Comparison of ENCODE assay signal across 17 mouse cellular contexts in genomic region chr4:62367586-62367985, GRCm38 (mm10). TPM values are rescaled to one million over a fixed set of nuclear protein-coding genes. Genes with fewer than 3 reads are reported as not detected.
DNase-seq lines count a peak whose midpoint lies in the region; ATAC-seq and TF ChIP-seq lines count a peak whose summit lies in the region.
"Had no signal": no experiment of that assay in that cellular context is flagged by ENCODE, and none has a peak within 500 bp of the region (broad histone marks: within the 10 kb centered on the region; RNA-seq: fewer than 3 reads in every experiment).

No protein-coding gene starts in this region.

- H3K36me3 ChIP-seq in liver, embryonic 11.5 days (ENCODE audit: control insufficient read depth, insufficient read depth, low read length), result no peaks in the 10 kb centered on the region
- H3K36me3 ChIP-seq in hindbrain, embryonic 16.5 days (ENCODE audit: control insufficient read depth, insufficient read depth, low read length), result no peaks in the 10 kb centered on the region
- H3K36me3 ChIP-seq: embryonic facial prominence, embryonic 13.5 days; heart, embryonic 13.5 days; limb, embryonic 13.5 days; midbrain, embryonic 13.5 days; neural tube, embryonic 12.5 days had no signal

- H3K9me3 ChIP-seq in liver, embryonic 11.5 days (ENCODE audit: control insufficient read depth, low read length), result no peaks in the 10 kb centered on the region
- no peaks in the 10 kb centered on the region for H3K9me3 ChIP-seq in hindbrain, embryonic 16.5 days (ENCODE audit: control insufficient read depth, low read length)
- H3K9me3 ChIP-seq: embryonic facial prominence, embryonic 13.5 days; forebrain, embryonic 12.5 days; heart, embryonic 13.5 days; limb, embryonic 13.5 days; midbrain, embryonic 13.5 days; neural tube, embryonic 12.5 days had no signal

- no peak for DNase-seq in layer of hippocampus, adult 2 months (ENCODE audit: low spot score in 2 of 2)
- no peak for DNase-seq in layer of hippocampus, adult 18-20 months (ENCODE audit: low spot score in 2 of 2)
- DNase-seq in Patski (ENCODE audit: low read depth, low spot score), result no peak
- DNase-seq in liver, embryonic 11.5 days (ENCODE audit: low spot score), result no peak
- no peak for DNase-seq in adrenal gland, postnatal 14 days
- no peak for DNase-seq in adrenal gland, adult 18-20 months (ENCODE audit: low spot score in 2 of 2)
- DNase-seq: cerebellum, adult 9-11 months; right cerebral cortex, postnatal 14 days had no signal

- H3K4me3 ChIP-seq in layer of hippocampus, adult 2 months, result no peak overlapping the region
- no peak overlapping the region for H3K4me3 ChIP-seq in liver, embryonic 11.5 days (ENCODE audit: low read depth, low read length)
- no peak overlapping the region for H3K4me3 ChIP-seq in hindbrain, embryonic 16.5 days (ENCODE audit: low read length)
- H3K4me3 ChIP-seq: embryonic facial prominence, embryonic 13.5 days; forebrain, embryonic 12.5 days; heart, embryonic 13.5 days; limb, embryonic 13.5 days; midbrain, embryonic 13.5 days; neural tube, embryonic 12.5 days had no signal

- no peak for TF ChIP-seq CTCF in layer of hippocampus, adult 2 months (conservative IDR thresholded peaks at IDR 0.05)
- TF ChIP-seq CTCF in Patski (IDR thresholded peaks at IDR 0.05), result no peak

- in situ Hi-C loops in Patski (cut with MboI; ENCODE audit: low pct_unique_long_range_greater_than_20kb), result no loop called here

- 77% methylated on average over 6 of the region's 6 CpGs for WGBS in liver, embryonic 11.5 days
- WGBS in hindbrain, embryonic 16.5 days, result 92% methylated on average over 6 of the region's 6 CpGs

- peaks cover 58% of the 10 kb centered on the region for H3K4me1 ChIP-seq in liver, embryonic 11.5 days (replicated peaks; ENCODE audit: control insufficient read depth, insufficient read depth, low read length)
- no peaks in the 10 kb centered on the region for H3K4me1 ChIP-seq in hindbrain, embryonic 16.5 days (ENCODE audit: control insufficient read depth, insufficient read depth, low read depth, low read length)
- H3K4me1 ChIP-seq: embryonic facial prominence, embryonic 13.5 days; forebrain, embryonic 12.5 days; limb, embryonic 13.5 days; midbrain, embryonic 13.5 days; neural tube, embryonic 12.5 days had no signal

- H3K27me3 ChIP-seq in Patski, result no peaks in the 10 kb centered on the region
- no peaks in the 10 kb centered on the region for H3K27me3 ChIP-seq in liver, embryonic 11.5 days (replicated peaks; ENCODE audit: control insufficient read depth, insufficient read depth, low read length)
- H3K27me3 ChIP-seq in hindbrain, embryonic 16.5 days (replicated peaks; ENCODE audit: control insufficient read depth, insufficient read depth, low read length), result no peaks in the 10 kb centered on the region
- H3K27me3 ChIP-seq: embryonic facial prominence, embryonic 13.5 days; forebrain, embryonic 12.5 days; heart, embryonic 13.5 days; limb, embryonic 13.5 days; midbrain, embryonic 13.5 days; neural tube, embryonic 12.5 days had no signal

- no peak overlapping the region for H3K9ac ChIP-seq in liver, embryonic 11.5 days (ENCODE audit: low read depth, low read length)
- no peak overlapping the region for H3K9ac ChIP-seq in hindbrain, embryonic 16.5 days (ENCODE audit: low read depth, low read length)
- H3K9ac ChIP-seq: embryonic facial prominence, embryonic 13.5 days; forebrain, embryonic 12.5 days; heart, embryonic 13.5 days; limb, embryonic 13.5 days; midbrain, embryonic 13.5 days; neural tube, embryonic 12.5 days had no signal

- POLR2A ChIA-PET in Patski (lab: Charles Lee), result no interaction called here

- CTCF ChIA-PET in Patski (lab: Charles Lee), result interaction anchor here (0.7 kb wide), 1 partner anchor 30 kb away, joined by 3 read pairs; no protein-coding TSS in a partner anchor

- peak; percentile 44 for ATAC-seq in Patski
- no peak for ATAC-seq in liver, embryonic 11.5 days (replicated peaks; ENCODE audit: low FRiP score)
- ATAC-seq in megakaryocyte progenitor cell, adult 5-6 weeks (replicated peaks; ENCODE audit: poor library complexity), result peak; percentile 77
- no peak for ATAC-seq in hindbrain, embryonic 16.5 days
- ATAC-seq: midbrain, embryonic 13.5 days had no signal

- H3K4me2 ChIP-seq in liver, embryonic 11.5 days, result peak overlapping the region; percentile 20; the same call in 1 of the 2 replicates
- no peak overlapping the region for H3K4me2 ChIP-seq in hindbrain, embryonic 16.5 days (ENCODE audit: low read length)
- H3K4me2 ChIP-seq: embryonic facial prominence, embryonic 13.5 days; forebrain, embryonic 12.5 days; heart, embryonic 13.5 days; limb, embryonic 13.5 days; midbrain, embryonic 13.5 days; neural tube, embryonic 12.5 days had no signal

- H3K27ac ChIP-seq in layer of hippocampus, adult 2 months, result 0 out of 2 replicates have a peak overlapping the region, but pooled peaks have one; percentile 4
- 0 out of 2 replicates have a peak overlapping the region, but pooled peaks have one; percentile 38 for H3K27ac ChIP-seq in liver, embryonic 11.5 days (ENCODE audit: low read depth, low read length)
- H3K27ac ChIP-seq in hindbrain, embryonic 16.5 days (ENCODE audit: low read depth, low read length), result no peak overlapping the region
- H3K27ac ChIP-seq: embryonic facial prominence, embryonic 13.5 days; forebrain, embryonic 12.5 days; heart, embryonic 13.5 days; kidney, postnatal 0 days; limb, embryonic 13.5 days; midbrain, embryonic 13.5 days; neural tube, embryonic 12.5 days had no signal

RNA-seq across cellular contexts. Expression of gene Slc31a1, which starts 7.1 kb away (rescaled TPM):
- 10 to 100 TPM; 11.7 to 11.9 TPM for total RNA-seq in layer of hippocampus, adult 2 months (2021)
- total RNA-seq in layer of hippocampus, adult 18-20 months (2021), result 10 to 100 TPM; 10.5 to 11.2 TPM
- polyA plus RNA-seq in Patski (2021), result 36.8 TPM
- polyA plus RNA-seq in liver, embryonic 11.5 days (2014; fragmentation: Nextera tagmentation; extraction: Ambion mirVana), result 48.6 and 56.8 TPM in 2 replicates
- total RNA-seq in megakaryocyte progenitor cell, adult 5-6 weeks (2015), result 19.3 and 22.3 TPM in 2 replicates
- total RNA-seq in megakaryocyte progenitor cell, adult 5-6 weeks (2017), result 18.4 and 18.9 TPM in 2 replicates
- polyA plus RNA-seq in hindbrain, embryonic 16.5 days (2015; fragmentation: Nextera tagmentation; extraction: Ambion mirVana), result 50.0 and 51.1 TPM in 2 replicates
- total RNA-seq in adrenal gland, postnatal 14 days (2021), result 57.8 and 58.8 TPM in 2 replicates
- total RNA-seq in adrenal gland, adult 18-20 months (2021), result 10 to 100 TPM; 49.1 to 50.2 TPM

RNA-seq across cellular contexts. Expression of gene Fkbp15, which starts 7.2 kb away (rescaled TPM):
- 10 to 100 TPM; 41.1 to 43.4 TPM for total RNA-seq in layer of hippocampus, adult 2 months (2021)
- total RNA-seq in layer of hippocampus, adult 18-20 months (2021), result 10 to 100 TPM; 38.2 to 38.4 TPM
- 22.5 TPM for polyA plus RNA-seq in Patski (2021)
- 26.9 and 29.9 TPM in 2 replicates for polyA plus RNA-seq in liver, embryonic 11.5 days (2014; fragmentation: Nextera tagmentation; extraction: Ambion mirVana)
- total RNA-seq in megakaryocyte progenitor cell, adult 5-6 weeks (2015), result 22.1 and 24.8 TPM in 2 replicates
- 41.4 and 49.9 TPM in 2 replicates for total RNA-seq in megakaryocyte progenitor cell, adult 5-6 weeks (2017)
- polyA plus RNA-seq in hindbrain, embryonic 16.5 days (2015; fragmentation: Nextera tagmentation; extraction: Ambion mirVana), result 22.9 and 24.6 TPM in 2 replicates
- 33.5 and 35.6 TPM in 2 replicates for total RNA-seq in adrenal gland, postnatal 14 days (2021)
- 10 to 100 TPM; 31.4 to 32.1 TPM for total RNA-seq in adrenal gland, adult 18-20 months (2021)

RNA-seq across cellular contexts. Expression of gene Cdc26, which starts 40.9 kb away (rescaled TPM):
- 10 to 100 TPM; 49.0 to 51.3 TPM for total RNA-seq in layer of hippocampus, adult 2 months (2021)
- 10 to 100 TPM; 48.0 to 48.8 TPM for total RNA-seq in layer of hippocampus, adult 18-20 months (2021)
- 32.2 TPM for polyA plus RNA-seq in Patski (2021)
- 155 and 156 TPM in 2 replicates for polyA plus RNA-seq in liver, embryonic 11.5 days (2014; fragmentation: Nextera tagmentation; extraction: Ambion mirVana)
- 166 and 206 TPM in 2 replicates for total RNA-seq in megakaryocyte progenitor cell, adult 5-6 weeks (2015)
- 134 and 150 TPM in 2 replicates for total RNA-seq in megakaryocyte progenitor cell, adult 5-6 weeks (2017)
- 71.0 and 72.2 TPM in 2 replicates for polyA plus RNA-seq in hindbrain, embryonic 16.5 days (2015; fragmentation: Nextera tagmentation; extraction: Ambion mirVana)
- 67.1 and 70.0 TPM in 2 replicates for total RNA-seq in adrenal gland, postnatal 14 days (2021)
- total RNA-seq in adrenal gland, adult 18-20 months (2021), result 10 to 100 TPM; 61.2 to 63.0 TPM

RNA-seq across cellular contexts. Expression of gene Prpf4, which starts 41.0 kb away (rescaled TPM):
- total RNA-seq in layer of hippocampus, adult 2 months (2021), result 10 to 100 TPM; 13.2 to 13.3 TPM
- total RNA-seq in layer of hippocampus, adult 18-20 months (2021), result 10 to 100 TPM; 12.8 to 13.5 TPM
- 10.9 TPM for polyA plus RNA-seq in Patski (2021)
- 30.7 and 30.8 TPM in 2 replicates for polyA plus RNA-seq in liver, embryonic 11.5 days (2014; fragmentation: Nextera tagmentation; extraction: Ambion mirVana)
- total RNA-seq in megakaryocyte progenitor cell, adult 5-6 weeks (2015), result 14.8 and 16.7 TPM in 2 replicates
- total RNA-seq in megakaryocyte progenitor cell, adult 5-6 weeks (2017), result 14.4 and 15.9 TPM in 2 replicates
- polyA plus RNA-seq in hindbrain, embryonic 16.5 days (2015; fragmentation: Nextera tagmentation; extraction: Ambion mirVana), result 12.4 and 15.8 TPM in 2 replicates
- total RNA-seq in adrenal gland, postnatal 14 days (2021), result 21.4 and 26.3 TPM in 2 replicates
- total RNA-seq in adrenal gland, adult 18-20 months (2021), result 10 to 100 TPM; 22.8 to 27.6 TPM

Comparison
In these comparisons a context has a peak if more than half of its experiments do, and no peak if none do; other contexts are left out.
1. ATAC-seq: peak in Patski (single experiment) and megakaryocyte progenitor cell, adult 5-6 weeks (single experiment); none in liver, embryonic 11.5 days (single experiment) and hindbrain, embryonic 16.5 days (single experiment).